Mouse (Mus musculus) heart, embryonic 14.5 days (tissue): ENCODE measurements around the gene Slc31a2. TPM values are rescaled to one million over a fixed set of nuclear protein-coding genes. Genes with fewer than 3 reads are reported as not detected.

Experiments
- ATAC-seq: fragments of 200-750 bp; cut with Nextera tagmentation; 2 replicates; pipeline ENCODE4 v1.8.0; 2017; ENCODE audit warnings: low read depth, moderate TSS enrichment; ENCODE audit not compliant: insufficient number of reproducible peaks, insufficient read depth, low FRiP score
- H3K27ac ChIP-seq, 2 experiments: fragments of 200-500 bp in 1 of 2; fragments of 300-500 bp in 1 of 2; sonication (generic) in 1 of 2; replicated peaks in 1 of 2; 2 replicates each; pipeline ENCODE4 v1.5.1; 2012 to 2014; ENCODE audit warnings: low read depth in 2 of 2, low read length in 2 of 2, control low read depth in 1 of 2, mild to moderate bottlenecking in 1 of 2, mixed read lengths in 1 of 2; ENCODE audit not compliant: control insufficient read depth in 1 of 2, insufficient read depth in 1 of 2
- H3K27me3 ChIP-seq: fragments of 300-500 bp; sonication (generic); 2 replicates; pipeline ENCODE4 v1.6.1; 2014; ENCODE audit warnings: mild to moderate bottlenecking, low read length, control low read depth; ENCODE audit not compliant: control insufficient read depth, insufficient read depth
- H3K36me3 ChIP-seq: fragments of 300-500 bp; sonication (generic); 2 replicates; pipeline ENCODE4 v1.6.1; 2014; ENCODE audit warnings: mild to moderate bottlenecking, control low read depth, low read length, mixed read lengths; ENCODE audit not compliant: control insufficient read depth, insufficient read depth
- H3K4me1 ChIP-seq, 2 experiments: fragments of 200-500 bp in 1 of 2; fragments of 300-500 bp in 1 of 2; sonication (generic) in 1 of 2; 2 replicates each; pipeline ENCODE4 v1.6.1; 2012 to 2014; ENCODE audit warnings: low read length in 2 of 2, control low read depth in 1 of 2, mixed read lengths in 1 of 2; ENCODE audit not compliant: control insufficient read depth in 2 of 2, insufficient read depth in 2 of 2
- H3K4me2 ChIP-seq: fragments of 300-500 bp; sonication (generic); 2 replicates; pipeline ENCODE4 v1.6.1; 2014; ENCODE audit warnings: mild to moderate bottlenecking, low read length
- H3K4me3 ChIP-seq, 2 experiments: fragments of 200-500 bp in 1 of 2; fragments of 300-500 bp in 1 of 2; sonication (generic) in 1 of 2; 2 replicates each; pipeline ENCODE4 v1.5.1; 2012 to 2014; ENCODE audit warnings: low read length in 2 of 2, mild to moderate bottlenecking in 2 of 2, control low read depth in 1 of 2, low read depth in 1 of 2, moderate library complexity in 1 of 2; ENCODE audit not compliant: control insufficient read depth in 1 of 2, insufficient read depth in 1 of 2
- H3K9ac ChIP-seq: fragments of 300-500 bp; sonication (generic); 2 replicates; pipeline ENCODE4 v1.6.1; 2014; ENCODE audit warnings: mild to moderate bottlenecking, low read length
- H3K9me3 ChIP-seq: fragments of 300-500 bp; sonication (generic); 2 replicates; pipeline ENCODE4 v1.6.1; 2016; ENCODE audit warnings: low read length, control low read depth; ENCODE audit not compliant: control insufficient read depth
- WGBS: fragments of 180-500 bp; shearing (Covaris S2); extraction: QIAGEN DNeasy Blood & Tissue Kit; methylation state at CpG from one replicate; pipeline ENCODE4 v1.1.7; 2014; 5-methylcytosine and 5-hydroxymethylcytosine counted together
- polyA plus RNA-seq: library from polyadenylated mRNA; unstranded; fragments of >200 nt; fragmentation: Nextera tagmentation; extraction: Ambion mirVana; gene quantifications from 2 replicates; pipeline ENCODE4 v1.2.1, GENCODE M21; 2014

The Slc31a2 gene
- polyA plus RNA-seq, 1 experiment from 2014 or later = 20.7 TPM

- no peak overlapping the region for H3K27ac ChIP-seq
- H3K4me1 ChIP-seq = peaks cover 10 to 11% of the 10 kb centered on the region in 2 experiments
- no peak for ATAC-seq
- WGBS = 84% methylated on average over 8 of the region's 8 CpGs
- no peaks in the 10 kb centered on the region for H3K27me3 ChIP-seq
- H3K4me3 ChIP-seq = no peak overlapping the region
- H3K9me3 ChIP-seq = no peaks in the 10 kb centered on the region
- no peak overlapping the region for H3K9ac ChIP-seq
- no peak overlapping the region for H3K4me2 ChIP-seq
- peaks cover 50% of the 10 kb centered on the region for H3K36me3 ChIP-seq
Observed at GRCm38 (mm10) chr4:62292461-62293180, 30.3 kb downstream of the Slc31a2 start.

- no peaks in the 10 kb centered on the region for H3K27me3 ChIP-seq
- H3K9ac ChIP-seq = no peak overlapping the region
- H3K4me1 ChIP-seq = peaks cover 4 to 7% of the 10 kb centered on the region in 2 experiments; a peak in 3 of 4 replicates
- no peak for ATAC-seq
- H3K4me3 ChIP-seq = no peak overlapping the region
- 73% methylated on average over 10 of the region's 10 CpGs for WGBS
- H3K36me3 ChIP-seq = peaks cover 57% of the 10 kb centered on the region
- no peaks in the 10 kb centered on the region for H3K9me3 ChIP-seq
- no peak overlapping the region for H3K4me2 ChIP-seq
- H3K27ac ChIP-seq = no peak overlapping the region
Observed at GRCm38 (mm10) chr4:62293219-62293861, 31.0 kb downstream of the Slc31a2 start.

DNA sequence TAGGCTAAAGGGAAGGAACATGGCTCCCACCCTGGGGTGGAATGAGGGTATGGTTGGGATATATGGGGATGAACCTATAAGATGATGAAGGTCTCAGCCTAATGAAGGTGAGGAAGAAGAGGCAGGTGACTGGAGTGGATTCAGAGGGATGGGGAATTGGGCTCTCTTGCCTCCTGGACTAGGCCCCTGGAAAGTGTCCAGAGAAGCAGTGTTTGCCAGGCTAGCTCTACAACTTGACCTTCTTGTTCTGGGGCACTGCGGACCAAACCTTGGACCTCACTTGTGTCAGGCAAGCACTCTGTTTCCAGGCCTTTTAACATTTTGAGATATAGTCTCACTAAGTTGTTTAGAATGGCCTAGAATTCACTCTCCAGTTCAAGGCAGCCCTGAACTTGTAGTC is 32.4 kb downstream of the Slc31a2 start:
- Histone ChIP-seq H3K9ac (no peak overlapping the region), H3K27me3 (no peaks in the 10 kb centered on the region), H3K9me3 (no peaks in the 10 kb centered on the region), H3K36me3 (peaks cover 71% of the 10 kb centered on the region), H3K4me2 (no peak overlapping the region), H3K4me1 (no peaks in the 10 kb centered on the region), H3K27ac (no peak overlapping the region), H3K4me3 (no peak overlapping the region)
- ATAC-seq = no peak
- WGBS = 95% methylated on average over 1 of the region's 1 CpGs

GRCm38 (mm10) chr4:62297280-62298130 is 35.1 kb downstream of the Slc31a2 start:
- no peaks in the 10 kb centered on the region for H3K4me1 ChIP-seq
- no peaks in the 10 kb centered on the region for H3K27me3 ChIP-seq
- H3K4me2 ChIP-seq = no peak overlapping the region
- ATAC-seq = no peak
- H3K9ac ChIP-seq = no peak overlapping the region
- no peaks in the 10 kb centered on the region for H3K9me3 ChIP-seq
- no peak overlapping the region for H3K27ac ChIP-seq
- WGBS = 57% methylated on average over 3 of the region's 3 CpGs
- H3K4me3 ChIP-seq = no peak overlapping the region
- peaks cover 94% of the 10 kb centered on the region for H3K36me3 ChIP-seq

DNA sequence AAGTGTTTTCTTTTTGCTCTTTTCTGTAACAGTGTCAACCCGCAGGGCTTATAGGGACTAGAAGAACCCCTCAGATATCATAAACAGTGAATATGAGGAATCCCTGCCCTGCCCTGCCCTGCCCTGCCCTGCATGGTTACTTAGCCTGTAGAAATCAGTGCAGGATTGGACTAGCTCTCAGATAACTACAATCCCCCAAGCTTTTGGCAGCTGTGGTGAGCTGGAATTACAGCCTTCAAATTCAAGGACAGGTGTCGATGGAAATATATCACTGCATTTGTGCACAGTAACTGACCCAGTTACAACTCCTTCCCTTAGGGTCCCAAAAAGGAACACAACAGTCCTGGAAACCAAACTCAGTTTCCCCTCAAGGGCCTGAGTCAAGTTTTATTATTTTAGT is 37.6 kb downstream of the Slc31a2 start:
- H3K27ac ChIP-seq = no peak overlapping the region
- no peaks in the 10 kb centered on the region for H3K27me3 ChIP-seq
- H3K9ac ChIP-seq = no peak overlapping the region
- peaks cover 99% of the 10 kb centered on the region for H3K36me3 ChIP-seq
- no peak overlapping the region for H3K4me3 ChIP-seq
- no peak overlapping the region for H3K4me2 ChIP-seq
- WGBS = 84% methylated on average over 2 of the region's 2 CpGs
- H3K4me1 ChIP-seq = no peaks in the 10 kb centered on the region
- no peak for ATAC-seq
- no peaks in the 10 kb centered on the region for H3K9me3 ChIP-seq

GRCm38 (mm10) chr4:62302795-62303194 is 40.4 kb downstream of the Slc31a2 start:
- peaks cover 99% of the 10 kb centered on the region for H3K36me3 ChIP-seq
- no peak for ATAC-seq
- 47% methylated on average over 2 of the region's 2 CpGs for WGBS

GRCm38 (mm10) chr4:62303288-62303687 is 40.9 kb downstream of the Slc31a2 start:
- Histone ChIP-seq H3K36me3 (peaks cover 98% of the 10 kb centered on the region), H3K4me1 (no peaks in the 10 kb centered on the region), H3K9me3 (no peaks in the 10 kb centered on the region), H3K27me3 (no peaks in the 10 kb centered on the region), H3K4me3 (no peak overlapping the region), H3K27ac (no peak overlapping the region), H3K4me2 (no peak overlapping the region), H3K9ac (no peak overlapping the region)
- WGBS = 60% methylated on average over 1 of the region's 1 CpGs
- ATAC-seq = no peak

More at GRCm38 (mm10) chr4:62302795-62303194, 40.4 kb downstream of the Slc31a2 start:
- Histone ChIP-seq H3K9ac (no peak overlapping the region), H3K4me3 (no peak overlapping the region), H3K4me2 (no peak overlapping the region), H3K4me1 (no peaks in the 10 kb centered on the region), H3K9me3 (no peaks in the 10 kb centered on the region), H3K27ac (no peak overlapping the region), H3K27me3 (no peaks in the 10 kb centered on the region)
